Mouse (Mus musculus) testis, adult 2 months (tissue): ENCODE data around the gene Col16a1. TPM values are rescaled to one million over a fixed set of nuclear protein-coding genes. Genes with fewer than 3 reads are reported as not detected.

Experiments used
- H3K27ac ChIP-seq: fragments of 200-500 bp; 2 replicates; pipeline ENCODE4 v1.5.1; 2012; ENCODE audit warnings: low read depth, low read length; ENCODE audit not compliant: control insufficient read depth, insufficient read depth
- H3K27me3 ChIP-seq: fragments of 200-500 bp; 2 replicates; pipeline ENCODE4 v1.6.1; 2012; ENCODE audit warnings: mild to moderate bottlenecking, low read length, moderate library complexity; ENCODE audit not compliant: control insufficient read depth, insufficient read depth
- H3K36me3 ChIP-seq: fragments of 200-500 bp; 2 replicates; pipeline ENCODE4 v1.6.1; 2012; ENCODE audit warnings: mild to moderate bottlenecking, low read length; ENCODE audit not compliant: control insufficient read depth, insufficient read depth
- H3K4me1 ChIP-seq: fragments of 200-500 bp; 2 replicates; pipeline ENCODE4 v1.6.1; 2012; ENCODE audit warnings: low read length; ENCODE audit not compliant: control insufficient read depth, insufficient read depth
- H3K4me3 ChIP-seq: fragments of 200-500 bp; 2 replicates; pipeline ENCODE4 v1.5.1; 2012; ENCODE audit warnings: low read depth, mild to moderate bottlenecking, low read length, moderate library complexity, mixed read lengths; ENCODE audit not compliant: control insufficient read depth
- CTCF ChIP-seq: fragments of 200-500 bp; IDR thresholded peaks from 2 replicates; pipeline ENCODE4 v1.5.1; 2012; ENCODE audit warnings: low read depth, mild to moderate bottlenecking, inconsistent platforms, low read length, moderate library complexity; ENCODE audit not compliant: control insufficient read depth, insufficient read depth, insufficient replicate concordance
- POLR2A ChIP-seq: fragments of 200-500 bp; IDR thresholded peaks from 2 replicates; pipeline ENCODE4 v1.6.1; 2012; ENCODE audit warnings: low read depth, mild to moderate bottlenecking, inconsistent platforms, low read length, moderate library complexity; ENCODE audit not compliant: control insufficient read depth
- polyA plus RNA-seq: library from polyadenylated mRNA; depleted of rRNA; stranded (reverse); fragments of >200 nt; gene quantifications from 2 replicates; pipeline ENCODE4 v1.2.3, GENCODE M21; 2012; rRNA removed

Gene Col16a1
- polyA plus RNA-seq, 1 experiment, result 111 TPM

- H3K27me3 ChIP-seq, result no peaks in the 10 kb centered on the region
- H3K27ac ChIP-seq, result no peak overlapping the region
- no peaks in the 10 kb centered on the region for H3K36me3 ChIP-seq
- TF ChIP-seq POLR2A, result no peak
- no peak for TF ChIP-seq CTCF
- peaks cover 2% of the 10 kb centered on the region; the same call in 1 of the 2 replicates for H3K4me1 ChIP-seq
- no peak overlapping the region for H3K4me3 ChIP-seq
Measured at GRCm38 (mm10) chr4:130148405-130148804, 100.8 kb downstream of the Col16a1 start.

Other genes with a start within 250 kb of the Col16a1 start
- gene Ptp4a2, start 236.6 kb upstream of the Col16a1 start, polyA plus RNA-seq, result 39.9 and 48.8 TPM in 2 replicates
- 5.1 and 5.4 TPM in 2 replicates for gene Spocd1, start 118.6 kb upstream of the Col16a1 start, polyA plus RNA-seq
- gene Adgrb2, start 63.0 kb upstream of the Col16a1 start, polyA plus RNA-seq, result 1.2 and 1.6 TPM in 2 replicates
- 55.6 and 58.3 TPM in 2 replicates for gene Pef1, start 54.7 kb downstream of the Col16a1 start, polyA plus RNA-seq
- 0.07 and 0.28 TPM in 2 replicates for gene Hcrtr1, start 91.5 kb downstream of the Col16a1 start, polyA plus RNA-seq
- gene Tinagl1, start 127.3 kb downstream of the Col16a1 start, polyA plus RNA-seq, result 2.9 and 7.8 TPM in 2 replicates
- gene Gm853, start 174.6 kb downstream of the Col16a1 start, polyA plus RNA-seq, result 0.05 TPM in 1 of 2 replicates, not detected in the other
- gene Serinc2, start 231.4 kb downstream of the Col16a1 start, polyA plus RNA-seq, result 23.7 and 24.1 TPM in 2 replicates